In genomic region chr11:20655795-20656710, GRCm38 (mm10) we compare ENCODE assay signal across 8 mouse cellular contexts.
A peak's percentile ranks its signal among the peaks of the same experiment; 100 is the strongest.
DNase-seq lines count a peak whose midpoint lies in the region; ATAC-seq and TF ChIP-seq lines count a peak whose summit lies in the region.

No protein-coding gene starts in this region.

- peak; percentile 37 to 38 for DNase-seq in heart, postnatal 36 days
- peak; percentile 68 to 80 for DNase-seq in left cerebral cortex, postnatal 10 days (ENCODE audit: extremely low spot score in 1 of 2, low spot score in 2 of 2)
- no peak for DNase-seq in spleen, postnatal 14 days (ENCODE audit: low spot score in 2 of 2)

- intact Hi-C loops in heart, postnatal 36 days (cut with DNase I) = no loop called here
- intact Hi-C loops in left cerebral cortex, postnatal 10 days (cut with DNase I) = no loop called here

- no peaks in the 10 kb centered on the region for H3K9me3 ChIP-seq in E14TG2a.4 (ENCODE audit: low read length)
- no peaks in the 10 kb centered on the region for H3K9me3 ChIP-seq in forebrain, embryonic 15.5 days
- H3K9me3 ChIP-seq in stomach, embryonic 14.5 days (ENCODE audit: control insufficient read depth, low read depth, low read length) = no peaks in the 10 kb centered on the region

- H3K27ac ChIP-seq in forebrain, embryonic 15.5 days (replicated peaks) = peak overlapping the region; percentile 93
- H3K27ac ChIP-seq in stomach, embryonic 14.5 days (ENCODE audit: low read length) = peak overlapping the region; percentile 84

- peak; percentile 14 for ATAC-seq in activated CD4-positive, CD25-positive, alpha-beta regulatory T cell, adult 4 months
- ATAC-seq in forebrain, embryonic 15.5 days (replicated peaks) = peak; percentile 93
- peak; percentile 58 for ATAC-seq in megakaryocyte-erythroid progenitor cell, adult 5-6 weeks (replicated peaks; ENCODE audit: low FRiP score, low TSS enrichment, poor library complexity, severe bottlenecking)
- ATAC-seq in stomach, embryonic 14.5 days (ENCODE audit: insufficient number of reproducible peaks, insufficient read depth, low FRiP score, low read depth) = peak; percentile 83

- peak overlapping the region; percentile 40 for H3K9ac ChIP-seq in forebrain, embryonic 15.5 days (replicated peaks)
- no peak overlapping the region for H3K9ac ChIP-seq in stomach, embryonic 14.5 days (replicated peaks; ENCODE audit: low read depth, low read length)

- H3K4me3 ChIP-seq in E14TG2a.4 (replicated peaks; ENCODE audit: low read length) = peak overlapping the region; percentile 74
- H3K4me3 ChIP-seq in forebrain, embryonic 15.5 days = peak overlapping the region; percentile 10
- H3K4me3 ChIP-seq in stomach, embryonic 14.5 days (ENCODE audit: low read depth, low read length) = 0 out of 2 replicates have a peak overlapping the region, but pooled peaks have one; percentile 1

- H3K27me3 ChIP-seq in E14TG2a.4 (ENCODE audit: insufficient read depth, low read length) = 0 out of 2 replicates have a peak, but pooled peaks cover 3% of the 10 kb centered on the region
- no peaks in the 10 kb centered on the region for H3K27me3 ChIP-seq in forebrain, embryonic 15.5 days
- H3K27me3 ChIP-seq in stomach, embryonic 14.5 days (ENCODE audit: control insufficient read depth, insufficient read depth, low read length) = no peaks in the 10 kb centered on the region

- H3K36me3 ChIP-seq in E14TG2a.4 (ENCODE audit: insufficient read depth, low read length) = peaks cover 34% of the 10 kb centered on the region
- no peaks in the 10 kb centered on the region for H3K36me3 ChIP-seq in forebrain, embryonic 15.5 days
- H3K36me3 ChIP-seq in stomach, embryonic 14.5 days (ENCODE audit: control insufficient read depth, insufficient read depth, low read length) = peaks cover 5% of the 10 kb centered on the region

- WGBS in forebrain, embryonic 15.5 days = 5% methylated on average over 18 of the region's 18 CpGs
- 14% methylated on average over 18 of the region's 18 CpGs for WGBS in stomach, embryonic 14.5 days

- peaks cover 77% of the 10 kb centered on the region for H3K4me1 ChIP-seq in E14TG2a.4 (replicated peaks; ENCODE audit: low read depth, low read length)
- H3K4me1 ChIP-seq in forebrain, embryonic 15.5 days = peaks cover 33% of the 10 kb centered on the region
- peaks cover 30% of the 10 kb centered on the region for H3K4me1 ChIP-seq in stomach, embryonic 14.5 days (ENCODE audit: control insufficient read depth, insufficient read depth, low read length)

- no peak for TF ChIP-seq CTCF in E14TG2a.4 (conservative IDR thresholded peaks at IDR 0.05; ENCODE audit: low read length)

- peak overlapping the region; percentile 37 for H3K4me2 ChIP-seq in forebrain, embryonic 15.5 days (replicated peaks)
- peak overlapping the region; percentile 22 for H3K4me2 ChIP-seq in stomach, embryonic 14.5 days (replicated peaks; ENCODE audit: low read depth, low read length)

Comparison
In these comparisons a context has a peak if more than half of its experiments do, and no peak if none do; other contexts are left out.
1. H3K4me3 ChIP-seq: peak in every context shown above with its lines; median percentile 74 in E14TG2a.4; 10 in forebrain, embryonic 15.5 days; 1 in stomach, embryonic 14.5 days.
2. ATAC-seq: peak in every context shown above with its lines; median percentile 93 in forebrain, embryonic 15.5 days; 83 in stomach, embryonic 14.5 days; 58 in megakaryocyte-erythroid progenitor cell, adult 5-6 weeks; 14 in activated CD4-positive, CD25-positive, alpha-beta regulatory T cell, adult 4 months.
3. DNase-seq: peak in heart, postnatal 36 days (2 of 2) and left cerebral cortex, postnatal 10 days (2 of 2); none in spleen, postnatal 14 days (0 of 2).